Mouse (Mus musculus) limb, embryonic 10.5 days (tissue): Measurements from ENCODE around the gene Slit2. TPM values are rescaled to one million over a fixed set of nuclear protein-coding genes. Genes with fewer than 3 reads are reported as not detected.

Experiments used
- DNase-seq: peaks from one replicate; pipeline ENCODE4 v3.0.0-alpha.2; 2017; ENCODE audit warnings: low spot score
- H3K27ac ChIP-seq: fragments of 300-500 bp; sonication (generic); 2 replicates; pipeline ENCODE4 v1.5.1; 2016; ENCODE audit warnings: mild to moderate bottlenecking
- H3K27me3 ChIP-seq: fragments of 300-500 bp; sonication (generic); 2 replicates; pipeline ENCODE4 v1.6.1; 2016; ENCODE audit warnings: low read depth, mild to moderate bottlenecking; ENCODE audit not compliant: poor library complexity, severe bottlenecking
- H3K36me3 ChIP-seq: fragments of 300-500 bp; sonication (generic); 2 replicates; pipeline ENCODE4 v1.6.1; 2016; ENCODE audit warnings: mild to moderate bottlenecking, moderate library complexity
- H3K4me1 ChIP-seq: fragments of 300-500 bp; sonication (generic); 2 replicates; pipeline ENCODE4 v1.6.1; 2016
- H3K4me3 ChIP-seq: fragments of 300-500 bp; sonication (generic); 2 replicates; pipeline ENCODE4 v1.5.1; 2016; ENCODE audit warnings: mild to moderate bottlenecking, moderate library complexity
- H3K9me3 ChIP-seq: fragments of 300-500 bp; sonication (generic); replicated peaks from 2 replicates; pipeline ENCODE4 v1.6.1; 2016; ENCODE audit warnings: mild to moderate bottlenecking
- WGBS: fragments of 180-500 bp; shearing (Covaris S2); methylation state at CpG from one replicate; pipeline ENCODE4 v1.1.7; 2016; 5-methylcytosine and 5-hydroxymethylcytosine counted together
- polyA plus RNA-seq: library from polyadenylated mRNA; unstranded; fragments of >200 nt; fragmentation: Nextera tagmentation; extraction: Ambion mirVana; gene quantifications from 2 replicates; pipeline ENCODE4 v1.2.1, GENCODE M21; 2016

Slit2 gene
- polyA plus RNA-seq, 1 experiment from 2014 or later = 17.8 TPM

- H3K9me3 ChIP-seq = no peaks in the 10 kb centered on the region
- DNase-seq = no peak
- no peaks in the 10 kb centered on the region for H3K36me3 ChIP-seq
- H3K27me3 ChIP-seq = no peaks in the 10 kb centered on the region
- no peak overlapping the region for H3K27ac ChIP-seq
- H3K4me1 ChIP-seq = no peaks in the 10 kb centered on the region; the same call in 1 of the 2 replicates
- no peak overlapping the region for H3K4me3 ChIP-seq
Observed at GRCm38 (mm10) chr5:48326221-48326620, 343.3 kb downstream of the Slit2 start.

DNA sequence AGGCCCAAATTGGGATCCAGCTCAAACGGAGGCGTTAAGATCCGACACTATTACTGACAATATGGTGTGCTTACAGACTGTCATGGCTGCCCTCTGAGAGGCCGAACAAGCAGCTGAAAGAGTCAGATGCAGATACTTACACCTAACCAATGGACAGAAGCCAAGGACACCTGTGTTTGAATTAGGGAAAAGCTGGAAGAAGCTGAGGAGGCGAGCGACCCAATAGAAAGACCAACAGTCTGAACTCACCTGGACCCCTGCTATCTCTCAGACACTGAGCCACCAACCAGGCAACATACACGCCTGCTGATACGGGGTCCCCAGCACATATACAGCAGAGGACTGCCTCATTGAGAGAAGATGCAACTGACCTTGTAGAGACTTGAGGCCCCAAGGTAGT is 344.7 kb downstream of the Slit2 start, which contains the start of gene 5730480H06Rik:
Gene 5730480H06Rik (plus strand): TSS at position 301 of the 400 bp plus-strand sequence.
- Histone ChIP-seq H3K36me3 (no peaks in the 10 kb centered on the region), H3K4me1 (0 out of 2 replicates have a peak, but pooled peaks cover 3% of the 10 kb centered on the region), H3K4me3 (no peak within 1 kb of the TSS), H3K27me3 (no peaks in the 10 kb centered on the region), H3K9me3 (no peaks in the 10 kb centered on the region), H3K27ac (no peak within 1 kb of the TSS)
- WGBS = 94% methylated on average over 8 of the region's 8 CpGs
- no peak for DNase-seq

DNA sequence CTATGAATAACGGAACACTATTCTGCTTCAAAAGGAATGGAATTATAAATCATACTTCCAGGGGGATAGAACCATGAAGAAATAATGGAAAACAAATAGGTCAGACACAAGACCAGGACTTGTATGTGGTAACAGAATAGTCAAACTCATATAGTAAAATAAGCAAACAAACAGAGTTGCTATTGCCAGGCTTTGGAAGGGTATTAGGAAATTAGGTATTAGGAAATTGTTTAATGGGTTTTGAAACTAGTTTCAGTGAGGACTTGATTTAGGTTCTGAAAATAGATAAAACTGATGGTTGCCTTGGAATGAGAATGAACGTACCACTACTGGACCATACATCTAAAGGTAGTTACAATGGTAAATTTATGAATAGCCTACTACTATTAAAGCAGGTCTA is 346.8 kb downstream of the Slit2 start:
- no peaks in the 10 kb centered on the region for H3K36me3 ChIP-seq
- H3K4me1 ChIP-seq = peaks cover 10% of the 10 kb centered on the region
- no peaks in the 10 kb centered on the region for H3K27me3 ChIP-seq
- no peaks in the 10 kb centered on the region for H3K9me3 ChIP-seq
- H3K4me3 ChIP-seq = no peak overlapping the region
- no peak for DNase-seq
- WGBS = 95% methylated on average over 2 of the region's 2 CpGs
- no peak overlapping the region for H3K27ac ChIP-seq

DNA sequence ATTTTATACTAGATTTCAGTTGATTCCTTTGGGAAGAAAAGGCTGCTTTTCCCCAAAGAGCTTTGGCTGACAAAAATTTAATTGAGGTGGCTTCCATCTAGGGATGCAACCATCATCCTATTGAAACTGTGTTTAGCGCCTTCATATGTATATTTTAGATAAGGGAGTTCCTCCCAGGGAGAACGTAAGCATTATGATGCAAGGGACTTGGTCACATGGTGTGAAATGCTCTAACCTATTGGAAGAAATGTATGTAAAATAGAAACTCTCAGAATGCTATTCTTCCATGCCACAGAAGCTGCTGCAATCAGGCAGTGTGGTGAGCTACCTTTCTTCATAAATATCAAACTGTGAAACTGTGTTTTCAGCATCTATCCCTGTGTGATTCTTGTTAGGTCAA is 347.9 kb downstream of the Slit2 start:
- no peak overlapping the region for H3K27ac ChIP-seq
- no peaks in the 10 kb centered on the region for H3K36me3 ChIP-seq
- WGBS = 93% methylated on average over 2 of the region's 2 CpGs
- peaks cover 10% of the 10 kb centered on the region for H3K4me1 ChIP-seq
- H3K9me3 ChIP-seq = no peaks in the 10 kb centered on the region
- no peak for DNase-seq
- H3K27me3 ChIP-seq = no peaks in the 10 kb centered on the region
- no peak overlapping the region for H3K4me3 ChIP-seq

- Histone ChIP-seq H3K4me1 (peaks cover 10% of the 10 kb centered on the region), H3K9me3 (no peaks in the 10 kb centered on the region), H3K27ac (no peak overlapping the region), H3K27me3 (no peaks in the 10 kb centered on the region), H3K36me3 (no peaks in the 10 kb centered on the region), H3K4me3 (no peak overlapping the region)
- no peak for DNase-seq
- WGBS = 58% methylated on average over 5 of the region's 5 CpGs
Observed at GRCm38 (mm10) chr5:48331441-48331840, 348.5 kb downstream of the Slit2 start.

DNA sequence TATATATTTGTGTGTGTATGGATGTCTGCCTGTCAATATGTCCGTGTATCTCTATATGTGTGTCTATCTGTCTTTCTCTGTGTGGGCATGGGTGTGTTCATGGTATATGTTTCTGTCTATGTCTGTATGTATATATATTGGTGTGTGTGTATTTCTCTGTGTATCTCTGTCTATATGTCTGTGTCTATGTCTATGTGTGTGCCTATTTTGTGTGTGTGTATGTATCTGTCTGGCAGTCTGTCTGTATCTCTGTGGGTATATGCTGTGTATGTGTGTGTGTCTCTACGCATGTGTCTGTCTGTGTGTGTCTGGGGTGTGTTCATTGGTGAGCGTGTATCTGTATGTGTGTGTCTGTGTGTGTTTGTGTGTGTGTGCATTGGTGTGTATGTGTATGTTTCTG is 350.5 kb downstream of the Slit2 start:
- H3K4me1 ChIP-seq = peaks cover 10% of the 10 kb centered on the region
- no peak overlapping the region for H3K4me3 ChIP-seq
- no peaks in the 10 kb centered on the region for H3K36me3 ChIP-seq
- no peak overlapping the region for H3K27ac ChIP-seq
- DNase-seq = no peak
- WGBS = 96% methylated on average over 3 of the region's 3 CpGs
- H3K9me3 ChIP-seq = no peaks in the 10 kb centered on the region
- H3K27me3 ChIP-seq = no peaks in the 10 kb centered on the region

GRCm38 (mm10) chr5:48333884-48334513 is 351.1 kb downstream of the Slit2 start:
- WGBS = 34% methylated on average over 9 of the region's 9 CpGs
- peaks cover 10% of the 10 kb centered on the region for H3K4me1 ChIP-seq
- H3K27ac ChIP-seq = no peak overlapping the region
- no peaks in the 10 kb centered on the region for H3K36me3 ChIP-seq
- no peaks in the 10 kb centered on the region for H3K9me3 ChIP-seq
- H3K4me3 ChIP-seq = no peak overlapping the region
- no peaks in the 10 kb centered on the region for H3K27me3 ChIP-seq
- no peak for DNase-seq

- WGBS = 74% methylated on average over 7 of the region's 7 CpGs
- H3K27me3 ChIP-seq = no peaks in the 10 kb centered on the region
- no peak overlapping the region for H3K4me3 ChIP-seq
- no peak for DNase-seq
- H3K36me3 ChIP-seq = no peaks in the 10 kb centered on the region
- H3K9me3 ChIP-seq = no peaks in the 10 kb centered on the region
- no peak overlapping the region for H3K27ac ChIP-seq
- H3K4me1 ChIP-seq = no peaks in the 10 kb centered on the region
Observed at GRCm38 (mm10) chr5:48340808-48341433, 358.0 kb downstream of the Slit2 start.

- Histone ChIP-seq H3K4me1 (no peaks in the 10 kb centered on the region), H3K27me3 (no peaks in the 10 kb centered on the region), H3K9me3 (no peaks in the 10 kb centered on the region), H3K4me3 (no peak overlapping the region), H3K27ac (no peak overlapping the region), H3K36me3 (no peaks in the 10 kb centered on the region)
- 58% methylated on average over 5 of the region's 5 CpGs for WGBS
- no peak for DNase-seq
Observed at GRCm38 (mm10) chr5:48345095-48345982, 362.4 kb downstream of the Slit2 start.

DNA sequence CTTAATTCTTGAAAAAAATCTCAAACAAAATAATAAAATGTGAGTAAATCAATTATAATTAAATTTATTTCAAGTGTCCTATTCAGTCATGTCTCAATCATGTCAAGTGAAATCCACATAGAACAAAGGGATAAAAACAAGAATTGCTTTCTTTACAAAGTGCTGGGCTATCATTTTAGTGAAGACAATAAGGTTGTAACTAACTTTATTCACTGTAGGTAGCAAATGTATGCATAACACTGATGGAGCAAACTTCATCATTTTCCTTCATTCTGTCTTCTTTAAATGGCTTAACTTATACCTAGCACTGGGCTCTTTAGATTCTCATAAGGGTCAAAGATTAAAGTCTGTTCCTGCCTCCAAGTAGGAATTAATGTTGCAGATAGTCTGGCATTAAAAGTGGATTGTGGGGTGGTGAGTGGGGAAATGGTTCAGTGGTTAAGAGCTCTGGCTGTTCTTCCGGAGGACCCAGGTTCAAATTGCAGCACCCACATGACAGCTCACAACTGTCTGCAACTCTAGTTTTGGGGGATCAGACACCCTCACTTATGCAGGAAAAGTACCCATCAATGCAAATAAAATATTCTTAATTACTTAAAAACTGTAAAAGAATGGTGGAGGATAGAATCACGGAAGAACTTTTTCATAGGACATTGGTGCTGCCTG is 363.2 kb downstream of the Slit2 start:
- Histone ChIP-seq H3K27me3 (no peaks in the 10 kb centered on the region), H3K4me3 (no peak overlapping the region), H3K36me3 (no peaks in the 10 kb centered on the region), H3K27ac (no peak overlapping the region), H3K4me1 (no peaks in the 10 kb centered on the region), H3K9me3 (no peaks in the 10 kb centered on the region)
- 97% methylated on average over 2 of the region's 2 CpGs for WGBS
- DNase-seq = no peak

DNA sequence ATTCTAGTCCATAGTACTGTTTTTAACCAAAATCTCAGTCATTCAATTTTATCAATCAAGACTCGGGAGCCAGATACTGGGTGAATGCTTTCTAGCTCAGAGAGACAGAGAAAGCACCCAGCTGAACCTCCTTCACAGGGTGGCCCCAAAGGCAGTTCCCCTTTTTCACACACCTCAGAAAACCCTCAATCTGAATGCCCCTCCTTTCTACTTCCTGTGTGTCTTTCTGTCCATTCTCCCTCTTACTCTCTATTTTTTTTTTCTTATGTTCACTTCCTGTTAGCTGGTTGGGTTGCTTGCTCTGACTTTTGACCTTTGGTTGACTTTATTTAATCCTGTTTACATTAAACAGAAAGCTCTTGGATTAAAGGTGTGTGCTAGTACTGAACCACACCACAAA is 366.4 kb downstream of the Slit2 start:
- no peaks in the 10 kb centered on the region for H3K36me3 ChIP-seq
- no peak overlapping the region for H3K4me3 ChIP-seq
- H3K9me3 ChIP-seq = no peaks in the 10 kb centered on the region
- H3K27me3 ChIP-seq = no peaks in the 10 kb centered on the region
- 91% methylated on average over 1 of the region's 1 CpGs for WGBS
- DNase-seq = no peak
- no peak overlapping the region for H3K27ac ChIP-seq
- H3K4me1 ChIP-seq = no peaks in the 10 kb centered on the region
